Mouse (Mus musculus) stomach, embryonic 15.5 days (tissue): ENCODE results near the gene Flnb. TPM values are rescaled to one million over a fixed set of nuclear protein-coding genes. Genes with fewer than 3 reads are reported as not detected.

Experiments used
- ATAC-seq: fragments of 200-750 bp; cut with Nextera tagmentation; 2 replicates; pipeline ENCODE4 v1.8.0; 2017; ENCODE audit warnings: low read depth, moderate number of reproducible peaks, moderate TSS enrichment; ENCODE audit not compliant: insufficient read depth, low FRiP score
- H3K27ac ChIP-seq: fragments of 300-500 bp; sonication (generic); 2 replicates; pipeline ENCODE4 v1.5.1; 2015; ENCODE audit warnings: mild to moderate bottlenecking, inconsistent platforms
- H3K27me3 ChIP-seq: fragments of 300-500 bp; sonication (generic); replicated peaks from 2 replicates; pipeline ENCODE4 v1.6.1; 2015; ENCODE audit warnings: inconsistent platforms
- H3K36me3 ChIP-seq: fragments of 300-500 bp; sonication (generic); 2 replicates; pipeline ENCODE4 v1.6.1; 2015; ENCODE audit warnings: inconsistent platforms
- H3K4me1 ChIP-seq: fragments of 300-500 bp; sonication (generic); 2 replicates; pipeline ENCODE4 v1.6.1; 2015; ENCODE audit warnings: inconsistent platforms
- H3K4me2 ChIP-seq: fragments of 300-500 bp; sonication (generic); 2 replicates; pipeline ENCODE4 v1.6.1; 2015; ENCODE audit warnings: mild to moderate bottlenecking, inconsistent platforms
- H3K4me3 ChIP-seq: fragments of 300-500 bp; sonication (generic); replicated peaks from 2 replicates; pipeline ENCODE4 v1.5.1; 2015; ENCODE audit warnings: inconsistent platforms
- H3K9ac ChIP-seq: fragments of 300-500 bp; sonication (generic); 2 replicates; pipeline ENCODE4 v1.6.1; 2015; ENCODE audit warnings: inconsistent platforms
- H3K9me3 ChIP-seq: fragments of 300-500 bp; sonication (generic); 2 replicates; pipeline ENCODE4 v1.6.1; 2016; ENCODE audit warnings: inconsistent platforms
- WGBS: fragments of 180-500 bp; shearing (Covaris S2); methylation state at CpG from one replicate; pipeline ENCODE4 v1.1.7; 2015; 5-methylcytosine and 5-hydroxymethylcytosine counted together
- polyA plus RNA-seq: library from polyadenylated mRNA; unstranded; fragments of >200 nt; fragmentation: Nextera tagmentation; extraction: Ambion mirVana; gene quantifications from 2 replicates; pipeline ENCODE4 v1.2.1, GENCODE M21; 2015

Flnb gene
- polyA plus RNA-seq: 17.4 and 20.3 TPM in 2 replicates

DNA sequence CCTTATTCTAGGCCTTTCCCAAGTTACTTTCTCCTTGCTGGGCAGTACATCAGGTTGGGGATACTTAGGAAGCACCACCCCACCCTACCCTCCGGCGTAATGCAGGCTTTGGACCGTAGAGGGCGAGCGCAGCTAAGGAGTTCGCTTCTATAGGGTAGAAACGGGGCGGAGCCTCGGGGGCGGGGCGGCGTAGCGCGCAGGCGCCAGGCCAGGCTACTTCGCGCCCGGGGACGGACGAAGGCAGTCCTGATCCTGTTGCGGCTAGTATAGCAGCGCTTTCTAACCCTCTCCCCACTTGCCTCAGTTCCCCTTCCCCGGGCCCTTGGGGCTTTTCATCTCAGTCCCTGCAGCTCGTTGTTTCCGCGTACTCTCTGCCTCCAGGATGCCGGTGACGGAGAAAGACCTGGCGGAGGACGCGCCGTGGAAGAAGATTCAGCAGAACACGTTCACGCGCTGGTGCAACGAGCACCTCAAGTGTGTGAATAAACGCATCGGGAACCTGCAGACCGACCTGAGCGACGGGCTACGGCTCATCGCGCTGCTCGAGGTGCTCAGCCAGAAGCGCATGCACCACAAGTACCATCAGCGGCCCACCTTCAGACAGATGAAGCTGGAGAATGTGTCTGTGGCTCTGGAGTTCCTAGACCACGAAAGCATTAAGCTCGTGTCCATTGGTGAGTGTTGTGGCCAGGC, at the start of gene Flnb:
Gene Flnb (plus strand): TSS at position 188 of the 693 bp plus-strand sequence.
- Histone ChIP-seq H3K4me1 (peaks cover 31% of the 10 kb centered on the region), H3K4me3 (peak within 1 kb of the TSS; percentile 72), H3K9ac (peak within 1 kb of the TSS; percentile 55), H3K9me3 (no peaks in the 10 kb centered on the region), H3K27me3 (no peaks in the 10 kb centered on the region), H3K4me2 (peak within 1 kb of the TSS; percentile 89), H3K36me3 (no peaks in the 10 kb centered on the region), H3K27ac (peak within 1 kb of the TSS; percentile 82)
- under 1% methylated on average over 49 of the region's 49 CpGs for WGBS
- ATAC-seq: peak; percentile 96

DNA sequence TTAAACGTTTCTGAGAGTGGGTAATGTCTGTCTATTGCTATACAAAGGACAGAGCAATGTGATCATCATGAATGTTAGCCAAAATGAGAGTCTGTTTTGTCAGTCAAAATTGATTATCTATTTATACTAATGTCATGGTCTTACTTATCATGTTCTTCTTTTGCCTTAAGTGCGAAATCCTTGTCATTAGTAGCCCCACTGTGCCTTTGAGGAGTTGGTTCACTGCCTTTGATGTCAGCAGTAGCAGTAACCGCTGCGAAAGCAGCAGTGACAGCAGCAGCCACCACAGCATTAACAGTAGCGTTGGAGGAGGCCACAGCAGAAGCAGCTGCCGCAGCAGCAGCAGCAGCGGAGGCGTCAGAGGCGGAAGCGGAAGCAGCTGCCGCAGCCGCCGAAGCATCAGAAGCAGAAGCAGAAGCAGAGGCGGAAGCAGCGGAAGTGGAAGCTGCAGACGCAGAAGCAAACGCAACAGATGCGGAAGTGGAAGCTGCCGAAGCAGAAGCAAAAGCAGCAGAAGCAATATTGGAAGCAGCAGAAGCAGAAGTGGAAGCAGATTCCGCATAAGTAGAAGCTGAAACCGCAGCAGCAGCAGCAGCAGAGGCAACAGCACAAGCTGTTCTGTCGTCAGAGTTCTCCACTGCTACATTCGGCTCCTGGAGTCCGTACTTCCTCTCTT, 43.9 kb upstream of the Flnb start:
- no peaks in the 10 kb centered on the region for H3K27me3 ChIP-seq
- H3K27ac ChIP-seq: peak overlapping the region; percentile 54; the same call in 1 of the 2 replicates
- H3K4me3 ChIP-seq: peak overlapping the region; percentile 51
- H3K9ac ChIP-seq: peak overlapping the region; percentile 19; the same call in 1 of the 2 replicates
- peak overlapping the region; percentile 56 for H3K4me2 ChIP-seq
- no peaks in the 10 kb centered on the region for H3K9me3 ChIP-seq
- ATAC-seq: peak; percentile 56; the same call in 1 of the 2 replicates
- no peaks in the 10 kb centered on the region for H3K36me3 ChIP-seq
- H3K4me1 ChIP-seq: no peaks in the 10 kb centered on the region
- 27% methylated on average over 24 of the region's 24 CpGs for WGBS

DNA sequence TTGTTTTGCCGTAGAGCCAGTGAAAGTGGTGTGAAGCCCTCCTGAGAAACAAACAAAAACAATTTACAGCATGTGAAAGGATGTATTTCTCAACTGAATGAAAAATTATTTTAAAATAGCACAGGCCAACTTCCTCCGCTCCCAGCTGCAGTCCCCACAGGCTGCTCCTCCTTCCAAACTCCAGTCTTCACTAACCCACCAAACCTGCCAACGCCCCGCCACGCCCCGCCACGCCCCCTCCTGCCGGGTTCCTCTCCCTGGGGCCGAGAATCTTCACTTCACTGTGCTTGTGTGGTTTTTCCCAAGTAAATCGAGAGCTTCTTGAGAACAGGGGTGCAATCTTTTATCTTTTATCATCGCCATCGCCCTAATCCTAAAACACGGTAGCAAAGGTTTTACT, 31.7 kb upstream of the Flnb start:
- H3K4me2 ChIP-seq: no peak overlapping the region
- no peaks in the 10 kb centered on the region for H3K36me3 ChIP-seq
- no peak for ATAC-seq
- H3K4me3 ChIP-seq: no peak overlapping the region
- H3K27me3 ChIP-seq: no peaks in the 10 kb centered on the region
- 31% methylated on average over 13 of the region's 13 CpGs for WGBS
- no peak overlapping the region for H3K27ac ChIP-seq
- H3K9me3 ChIP-seq: no peaks in the 10 kb centered on the region
- H3K9ac ChIP-seq: no peak overlapping the region
- 0 out of 2 replicates have a peak, but pooled peaks cover under 1% of the 10 kb centered on the region for H3K4me1 ChIP-seq

DNA sequence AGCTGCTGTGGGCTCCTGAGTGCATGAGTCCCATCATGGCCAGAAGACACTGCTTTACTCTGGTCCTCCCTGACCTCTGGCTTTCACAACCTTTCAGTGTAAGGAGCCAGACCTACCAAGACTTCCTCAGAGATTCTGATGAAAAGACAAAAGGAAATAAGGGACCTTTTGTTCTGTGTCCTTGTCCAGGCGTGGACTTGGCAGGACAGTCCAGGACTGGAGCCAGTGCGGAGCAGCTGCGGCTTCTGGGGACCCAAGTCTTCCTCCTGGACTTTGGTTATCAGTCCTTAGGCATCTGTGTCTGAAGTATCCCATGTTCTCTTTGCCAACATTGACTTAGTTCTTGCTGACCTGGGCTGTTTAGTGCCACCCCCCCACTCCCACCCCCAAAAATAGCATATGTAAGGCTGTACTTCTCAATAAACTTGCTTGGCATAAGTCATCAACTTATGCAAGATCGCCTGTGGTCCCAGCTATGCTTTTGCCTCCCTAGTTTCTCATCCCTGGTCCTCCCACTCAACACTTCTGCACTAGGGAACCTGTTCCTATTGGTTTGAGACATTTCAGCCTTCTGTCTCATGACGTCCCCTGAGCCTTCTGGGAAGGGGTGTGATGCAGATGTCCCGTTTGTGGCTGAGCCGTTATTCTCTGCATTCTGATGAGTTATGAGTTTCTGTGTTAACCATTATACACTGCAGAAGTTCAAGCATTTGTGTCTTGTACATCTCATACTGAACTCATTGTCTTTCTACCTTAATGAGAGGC, 28.3 kb upstream of the Flnb start:
- H3K4me2 ChIP-seq: no peak overlapping the region
- H3K27me3 ChIP-seq: no peaks in the 10 kb centered on the region
- H3K4me1 ChIP-seq: peaks cover 8% of the 10 kb centered on the region
- 81% methylated on average over 7 of the region's 7 CpGs for WGBS
- no peak overlapping the region for H3K27ac ChIP-seq
- no peak overlapping the region for H3K9ac ChIP-seq
- no peaks in the 10 kb centered on the region for H3K36me3 ChIP-seq
- ATAC-seq: no peak
- no peaks in the 10 kb centered on the region for H3K9me3 ChIP-seq
- no peak overlapping the region for H3K4me3 ChIP-seq

DNA sequence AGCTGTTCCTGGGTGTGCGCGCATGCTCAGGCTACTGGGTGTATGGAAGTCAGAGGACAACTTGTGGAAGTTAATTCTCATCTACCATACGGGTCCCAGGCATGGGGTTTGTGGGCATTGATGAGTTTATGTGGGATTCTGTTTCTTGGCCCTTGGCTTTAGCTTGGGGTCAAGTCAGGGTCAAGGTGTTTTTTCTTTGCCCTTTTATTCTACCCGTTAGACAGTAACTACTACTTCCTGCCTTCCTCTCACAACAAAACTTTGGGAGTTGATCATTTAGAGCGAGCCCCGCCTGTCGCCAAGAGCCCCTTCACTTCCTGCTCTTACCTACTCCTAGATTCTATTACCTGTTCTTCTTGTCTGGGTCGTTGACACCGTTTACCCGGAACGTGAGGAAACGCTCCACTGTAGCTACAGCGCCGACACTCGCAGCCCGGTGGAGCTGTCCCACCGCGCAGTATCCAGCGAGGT, 26.7 kb upstream of the Flnb start:
- H3K27ac ChIP-seq: no peak overlapping the region
- peak overlapping the region; percentile 75 for H3K4me2 ChIP-seq
- WGBS: 14% methylated on average over 19 of the region's 19 CpGs
- H3K4me3 ChIP-seq: peak overlapping the region; percentile 38
- peaks cover 8% of the 10 kb centered on the region for H3K4me1 ChIP-seq
- no peak for ATAC-seq
- H3K9me3 ChIP-seq: no peaks in the 10 kb centered on the region
- H3K9ac ChIP-seq: no peak overlapping the region
- no peaks in the 10 kb centered on the region for H3K36me3 ChIP-seq
- H3K27me3 ChIP-seq: no peaks in the 10 kb centered on the region

DNA sequence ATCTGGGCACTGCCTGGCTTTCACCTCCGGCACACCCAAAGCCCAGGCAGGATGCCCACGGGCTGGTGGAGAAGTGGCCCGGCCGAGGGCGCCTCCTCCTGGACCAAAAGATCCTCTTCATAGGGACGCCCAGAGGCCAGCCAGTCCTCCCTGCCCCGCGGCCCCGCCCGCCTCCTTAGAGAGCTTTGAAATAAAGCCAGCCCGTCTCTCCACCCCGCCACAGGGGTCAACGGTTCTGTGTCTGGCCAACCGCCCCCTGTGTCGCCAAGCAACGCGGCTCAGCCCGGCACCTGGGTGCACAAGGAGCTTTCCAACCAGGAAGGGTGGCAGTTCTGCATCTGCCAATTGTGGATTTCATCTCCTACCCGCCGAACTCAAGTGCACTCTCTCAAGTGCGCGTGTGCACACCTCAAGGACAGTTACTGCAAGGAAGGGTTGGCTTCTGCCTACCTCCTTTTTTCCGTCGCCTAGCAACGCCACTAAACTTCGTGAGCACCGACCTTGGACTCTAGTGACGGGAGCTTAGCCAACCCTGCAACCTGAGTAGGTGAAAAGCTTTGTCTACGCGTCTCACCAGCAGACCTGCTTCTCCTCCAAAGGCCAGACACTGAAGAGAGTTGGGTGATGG, 26.1 kb upstream of the Flnb start, which contains the start of gene Gm26661:
Gene Gm26661 (plus strand): TSS at position 56 of the 628 bp plus-strand sequence.
- WGBS: 2% methylated on average over 30 of the region's 30 CpGs
- Histone ChIP-seq H3K9me3 (no peaks in the 10 kb centered on the region), H3K36me3 (no peaks in the 10 kb centered on the region), H3K27ac (no peak within 1 kb of the TSS), H3K4me1 (peaks cover 8% of the 10 kb centered on the region), H3K27me3 (no peaks in the 10 kb centered on the region), H3K4me3 (peak within 1 kb of the TSS; percentile 38), H3K4me2 (peak within 1 kb of the TSS; percentile 75), H3K9ac (no peak within 1 kb of the TSS)
- peak; percentile 79; the same call in 1 of the 2 replicates for ATAC-seq

DNA sequence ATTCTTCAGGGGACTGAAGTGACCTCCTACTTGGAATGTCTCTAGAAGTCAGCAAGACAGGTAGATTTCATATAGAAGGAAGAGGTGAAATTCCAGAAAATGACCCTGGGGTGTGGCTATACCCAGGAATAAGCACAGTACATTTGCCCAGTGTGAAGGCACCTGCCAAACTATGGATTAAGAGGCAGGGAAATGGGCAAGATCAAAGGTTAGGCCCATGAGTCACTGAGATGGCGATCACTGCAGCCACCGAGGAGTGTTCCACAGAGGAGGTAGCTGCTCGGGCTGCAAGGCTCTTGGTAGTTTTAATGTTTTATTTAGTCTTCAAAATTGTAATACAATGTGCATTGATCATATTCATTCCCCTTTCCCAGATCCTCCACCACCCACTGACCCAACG, 21.8 kb upstream of the Flnb start:
- H3K9me3 ChIP-seq: no peaks in the 10 kb centered on the region
- no peak overlapping the region for H3K4me3 ChIP-seq
- 74% methylated on average over 4 of the region's 4 CpGs for WGBS
- peaks cover 8% of the 10 kb centered on the region for H3K4me1 ChIP-seq
- no peak overlapping the region for H3K9ac ChIP-seq
- H3K27me3 ChIP-seq: no peaks in the 10 kb centered on the region
- no peaks in the 10 kb centered on the region for H3K36me3 ChIP-seq
- H3K4me2 ChIP-seq: no peak overlapping the region
- ATAC-seq: no peak
- H3K27ac ChIP-seq: no peak overlapping the region

DNA sequence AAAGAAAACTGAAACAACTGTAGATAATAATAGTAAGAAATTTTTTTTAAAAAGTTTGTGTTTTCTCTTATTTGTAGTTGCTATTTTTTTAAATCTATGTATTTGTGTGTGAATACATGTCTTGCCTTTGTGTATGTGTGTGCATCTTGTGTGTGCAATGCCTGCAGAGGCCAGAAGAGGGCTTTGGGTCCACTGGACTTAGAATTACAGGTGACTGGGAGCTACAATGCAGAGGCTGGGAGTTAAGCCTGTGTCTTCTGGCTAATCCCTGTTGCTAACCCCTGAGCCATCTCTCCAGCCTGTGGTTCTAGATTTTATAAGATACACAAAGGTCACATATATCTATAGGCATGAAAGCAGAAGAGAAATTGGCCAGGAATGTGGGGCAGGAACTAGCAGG, 17.1 kb upstream of the Flnb start:
- no peak overlapping the region for H3K9ac ChIP-seq
- no peaks in the 10 kb centered on the region for H3K9me3 ChIP-seq
- H3K36me3 ChIP-seq: no peaks in the 10 kb centered on the region
- H3K4me2 ChIP-seq: no peak overlapping the region
- no peak overlapping the region for H3K4me3 ChIP-seq
- no peaks in the 10 kb centered on the region for H3K4me1 ChIP-seq
- ATAC-seq: no peak
- no peak overlapping the region for H3K27ac ChIP-seq
- no peaks in the 10 kb centered on the region for H3K27me3 ChIP-seq

DNA sequence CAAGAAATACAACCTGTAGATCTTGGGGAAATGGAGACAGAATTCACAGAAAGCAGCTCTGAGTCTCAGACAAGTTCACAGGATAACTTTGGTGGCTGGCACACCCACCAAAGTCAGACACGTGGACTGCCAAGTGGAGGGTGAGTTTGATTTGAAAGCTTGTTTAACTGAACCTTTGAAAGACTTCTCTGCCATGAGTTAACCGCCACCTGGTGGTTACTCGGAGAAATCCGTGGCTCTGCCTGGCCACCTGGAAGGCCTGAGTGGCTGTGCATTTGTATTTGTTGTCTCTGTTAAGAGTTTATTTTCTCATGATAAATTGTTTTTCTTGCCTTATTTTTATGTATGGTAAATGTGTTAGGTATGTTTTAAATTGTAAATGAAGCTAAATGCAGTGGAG, 15.9 kb upstream of the Flnb start:
- Histone ChIP-seq H3K4me1 (no peaks in the 10 kb centered on the region), H3K27ac (no peak overlapping the region), H3K4me2 (no peak overlapping the region), H3K9ac (no peak overlapping the region), H3K4me3 (no peak overlapping the region), H3K27me3 (no peaks in the 10 kb centered on the region), H3K36me3 (no peaks in the 10 kb centered on the region), H3K9me3 (no peaks in the 10 kb centered on the region)
- WGBS: 7% methylated on average over 4 of the region's 4 CpGs
- ATAC-seq: no peak

DNA sequence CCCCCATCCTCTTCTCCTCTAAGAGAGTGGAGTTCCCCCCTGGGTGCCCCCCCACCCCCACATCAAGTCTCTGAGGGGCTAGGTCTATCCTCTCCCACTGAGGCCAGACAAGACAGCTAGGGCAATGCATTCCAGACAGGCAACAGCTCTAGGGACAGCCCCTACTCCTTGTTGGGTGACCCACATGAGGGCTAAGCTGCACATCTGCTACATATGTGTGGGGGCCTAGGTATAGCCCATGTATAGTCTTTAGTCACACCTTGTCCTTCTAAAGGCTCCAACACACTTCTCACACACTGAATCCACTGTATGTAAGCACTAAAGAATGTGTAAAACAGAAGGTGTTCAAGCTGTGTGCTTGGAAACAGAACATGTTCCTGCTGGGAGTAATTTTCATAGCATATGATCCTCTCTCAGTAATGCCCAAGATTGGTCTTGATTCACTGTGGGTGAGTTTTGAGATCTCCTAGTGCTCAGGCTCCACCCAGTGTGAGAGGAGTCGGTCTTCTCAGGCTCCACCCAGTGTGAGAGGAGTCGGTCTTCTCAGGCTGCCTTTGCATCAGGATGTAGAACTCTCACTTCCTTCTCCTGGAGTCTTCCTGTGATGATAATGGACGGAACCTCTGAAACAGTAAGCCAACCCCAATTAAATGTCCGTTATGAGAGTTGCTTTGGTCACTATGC, 13.7 kb upstream of the Flnb start:
- H3K27ac ChIP-seq: no peak overlapping the region
- 55% methylated on average over 4 of the region's 4 CpGs for WGBS
- no peaks in the 10 kb centered on the region for H3K9me3 ChIP-seq
- ATAC-seq: no peak
- H3K4me3 ChIP-seq: no peak overlapping the region
- no peak overlapping the region for H3K4me2 ChIP-seq
- no peak overlapping the region for H3K9ac ChIP-seq
- H3K36me3 ChIP-seq: no peaks in the 10 kb centered on the region
- no peaks in the 10 kb centered on the region for H3K4me1 ChIP-seq
- no peaks in the 10 kb centered on the region for H3K27me3 ChIP-seq

DNA sequence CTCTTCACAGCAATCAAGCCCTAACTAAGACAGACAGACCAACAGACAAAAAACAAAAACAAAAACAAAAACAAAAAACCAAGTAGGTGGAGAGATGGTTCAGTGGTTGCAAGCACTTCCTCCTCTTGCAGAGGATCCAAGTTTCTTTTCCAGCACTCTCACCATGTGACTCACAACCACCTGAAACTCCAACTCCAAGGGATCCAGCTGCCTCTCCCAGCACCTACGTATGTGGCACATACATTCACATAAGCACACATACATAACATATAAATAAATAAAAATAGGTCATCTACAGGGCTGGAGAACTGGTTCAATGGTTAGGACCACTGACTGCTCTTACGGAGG, 13.2 kb upstream of the Flnb start:
- peaks cover 3% of the 10 kb centered on the region; the same call in 1 of the 2 replicates for H3K4me1 ChIP-seq
- WGBS: 87% methylated on average over 2 of the region's 2 CpGs
- no peaks in the 10 kb centered on the region for H3K36me3 ChIP-seq
- ATAC-seq: no peak
- H3K9ac ChIP-seq: no peak overlapping the region
- H3K27me3 ChIP-seq: no peaks in the 10 kb centered on the region
- no peak overlapping the region for H3K27ac ChIP-seq
- H3K9me3 ChIP-seq: no peaks in the 10 kb centered on the region
- no peak overlapping the region for H3K4me2 ChIP-seq
- H3K4me3 ChIP-seq: no peak overlapping the region
